Mouse (Mus musculus) brain, embryonic 14.5 days (tissue): ENCODE measurements at regions not wholly inside any gene's neighbourhood (a gene's known extent, or its start where the extent isn't known, plus 50 kb on each side); places are given as distances from the start of the nearest gene placed in this dataset.

ENCODE experiments used
- CTCF ChIP-seq: fragments of 200-500 bp; IDR thresholded peaks from 2 replicates; pipeline ENCODE4 v1.5.1; 2012; ENCODE audit warnings: inconsistent platforms, mild to moderate bottlenecking, moderate library complexity, borderline replicate concordance; ENCODE audit not compliant: insufficient read depth, insufficient read length; ENCODE audit errors: extremely low read depth
- POLR2A ChIP-seq: fragments of 200-500 bp; IDR thresholded peaks from 2 replicates; pipeline ENCODE4 v1.6.1; 2012; ENCODE audit warnings: mild to moderate bottlenecking, inconsistent platforms, borderline replicate concordance; ENCODE audit not compliant: poor library complexity, insufficient read depth, insufficient read length, severe bottlenecking; ENCODE audit errors: extremely low read depth

DNA sequence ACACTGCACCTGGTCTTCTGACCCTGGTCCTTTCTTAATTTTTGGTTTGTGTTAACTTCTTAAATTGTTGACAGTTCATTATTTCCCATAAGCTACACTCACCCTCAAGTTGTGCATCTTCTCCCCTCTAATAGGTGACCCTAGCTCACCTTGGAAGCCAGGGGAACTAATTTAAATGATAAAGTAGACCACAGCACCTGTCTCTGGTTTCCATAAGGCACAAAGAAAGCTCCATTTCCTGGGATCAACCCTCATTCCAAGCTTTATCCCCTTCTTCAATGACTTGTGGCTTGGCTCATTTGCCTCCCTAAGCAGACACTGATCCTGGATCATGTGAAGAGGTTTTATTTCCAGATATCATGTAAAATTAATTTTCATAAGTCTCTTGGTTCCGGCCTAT, 276.1 kb upstream of the Tle4 start:
- TF ChIP-seq POLR2A (no peak), CTCF (no peak)
